Mouse (Mus musculus) CH12F3 (cell line): ENCODE results near the gene Gstk1.

Experiments used
- in situ Hi-C: fragments of 300-500 bp; cut with MboI; formaldehyde crosslinking; loops from 2 replicates; pipeline ENCODE4 v1.14.3; 2020; ENCODE audit warnings: low sequenced_read_pairs

Gene Gstk1

DNA sequence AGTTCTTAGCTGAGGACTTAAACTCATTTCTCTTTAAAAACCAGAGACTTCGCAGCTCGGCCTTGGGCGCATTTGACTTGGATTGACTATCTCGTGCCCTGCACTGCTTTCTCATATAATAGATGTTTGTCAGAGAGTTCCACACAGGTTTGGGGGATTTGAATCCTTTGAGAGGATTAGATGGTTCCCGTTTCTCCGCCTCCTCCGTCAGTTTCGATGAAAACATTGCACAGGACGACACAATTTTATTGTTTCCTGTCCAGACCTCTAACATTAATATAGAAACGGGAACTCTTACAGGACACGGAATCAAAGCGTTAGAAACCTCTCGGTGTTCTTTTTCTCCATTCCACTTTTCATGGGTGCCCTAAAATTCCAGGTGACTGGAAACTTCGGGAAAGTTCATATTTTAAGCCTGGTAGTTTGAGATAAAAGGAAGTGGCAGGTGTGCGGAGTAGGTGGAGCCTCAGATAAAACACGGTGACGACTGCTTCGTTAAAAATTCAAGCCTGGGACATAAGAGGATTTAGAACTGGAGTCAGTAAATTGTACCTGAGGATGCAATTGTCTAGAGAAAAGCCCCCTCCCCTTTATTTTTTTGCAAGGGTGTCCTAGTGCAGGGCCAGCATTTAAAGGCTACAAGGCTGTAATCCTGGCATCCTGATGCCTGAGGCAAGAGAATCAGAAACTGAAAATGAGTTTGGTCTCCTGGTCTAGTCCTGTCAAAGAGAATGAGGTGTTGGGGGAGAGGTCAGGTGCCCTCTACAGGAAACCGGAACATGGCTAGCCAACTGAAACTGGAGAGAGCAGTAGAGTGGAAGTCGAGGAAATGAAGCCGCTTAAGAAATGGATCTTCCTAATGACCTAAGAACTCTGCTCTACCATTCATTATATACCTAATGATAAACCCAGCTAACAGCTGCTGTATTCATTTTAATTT is 19.9 kb downstream of the Gstk1 start:
- in situ Hi-C loops, result no loop called here

DNA sequence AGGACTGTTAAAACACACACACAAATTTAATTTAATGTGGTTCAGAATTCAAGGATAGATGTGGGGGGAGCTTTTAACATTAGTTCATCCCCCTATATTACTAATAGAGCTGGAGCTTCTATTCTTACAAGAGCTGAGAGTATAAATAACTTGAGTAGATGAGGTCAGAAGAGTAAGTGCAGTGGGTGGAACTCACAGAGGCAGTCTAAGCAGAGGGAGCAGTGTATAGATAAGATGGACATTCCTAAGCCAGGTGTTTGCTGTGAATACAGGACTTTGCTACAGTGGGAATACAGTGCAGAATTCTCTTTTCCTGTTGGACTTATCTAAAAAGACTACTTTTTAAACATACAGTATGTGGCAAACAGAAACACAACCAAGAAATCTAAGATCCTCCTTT is 25.1 kb downstream of the Gstk1 start:
- in situ Hi-C loops, result no loop called here

DNA sequence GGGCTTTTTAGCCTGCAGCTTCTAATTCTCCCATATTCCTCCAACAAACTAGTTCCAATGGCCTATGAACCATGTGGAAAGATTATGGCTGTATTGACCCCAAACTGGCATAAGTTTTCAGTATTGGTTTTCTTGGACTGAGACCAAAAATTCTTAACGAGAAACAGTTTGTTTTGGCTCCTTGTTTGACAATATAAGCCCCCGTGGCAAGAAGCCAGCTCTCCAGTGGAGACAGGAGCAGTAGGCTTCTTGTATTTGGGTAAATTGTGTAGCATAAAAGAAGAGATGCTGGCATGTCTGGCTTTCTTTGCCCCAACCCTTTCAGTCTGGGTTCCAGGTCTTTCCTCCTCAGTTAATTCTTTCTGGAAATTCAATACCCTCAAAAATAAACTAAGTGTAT is 30.4 kb downstream of the Gstk1 start:
- in situ Hi-C loops, result no loop called here

DNA sequence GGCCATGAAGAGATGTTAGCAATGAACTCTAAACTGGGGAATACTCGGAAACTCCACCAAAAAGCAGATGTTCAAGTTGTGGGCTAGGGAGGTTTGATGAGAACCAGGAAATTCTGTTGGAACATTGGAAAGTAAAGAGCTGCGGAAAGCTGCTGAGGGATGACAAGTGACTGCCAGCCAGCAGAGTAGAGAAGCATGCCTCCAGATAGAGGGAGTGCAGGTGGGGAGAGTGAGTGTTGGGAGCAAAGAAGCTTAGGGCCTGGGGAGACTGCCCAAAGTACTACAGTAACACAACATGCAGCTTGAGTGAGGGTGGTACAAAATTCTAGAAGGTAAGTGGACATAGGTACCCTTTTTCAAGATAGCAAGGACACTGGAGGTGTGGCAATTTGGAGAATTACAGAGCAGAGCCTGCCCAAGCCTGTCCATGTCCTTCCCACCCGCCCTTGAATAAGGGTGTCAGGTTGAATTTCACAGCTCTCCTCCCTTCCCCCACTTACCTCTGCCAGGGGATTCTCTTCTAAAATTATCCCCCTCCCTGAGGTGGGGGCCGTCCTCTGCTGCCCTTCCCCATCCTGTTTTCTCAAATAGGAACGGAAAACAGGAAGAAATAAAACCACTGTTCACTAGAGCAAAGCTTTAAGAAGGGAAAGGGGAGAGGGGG is 37.3 kb downstream of the Gstk1 start:
- in situ Hi-C loops, result no loop called here

DNA sequence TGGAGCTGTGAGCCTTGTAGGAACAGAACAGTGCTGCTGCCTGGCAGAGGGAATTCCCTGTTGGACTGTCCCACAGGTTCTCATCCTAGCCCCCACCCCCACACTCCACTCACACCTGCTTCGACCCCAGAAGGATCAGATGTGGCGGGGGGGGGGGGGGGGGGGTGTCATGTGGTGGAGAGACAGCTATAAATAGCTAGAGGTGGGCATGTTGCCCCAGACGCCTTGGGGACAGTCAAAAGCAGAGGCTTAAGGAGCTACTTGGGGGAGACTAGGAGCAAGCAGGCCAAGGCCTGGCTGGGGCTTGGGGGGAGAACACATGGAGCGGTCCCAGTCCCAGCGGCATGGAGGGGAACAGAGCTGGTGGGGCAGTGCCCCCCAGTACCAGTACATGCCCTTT is 40.7 kb downstream of the Gstk1 start, which contains the start of gene Clcn1:
TSS of gene Clcn1 (plus strand) at position 238 of the 400 bp plus-strand sequence.
- in situ Hi-C loops, result no loop called here

DNA sequence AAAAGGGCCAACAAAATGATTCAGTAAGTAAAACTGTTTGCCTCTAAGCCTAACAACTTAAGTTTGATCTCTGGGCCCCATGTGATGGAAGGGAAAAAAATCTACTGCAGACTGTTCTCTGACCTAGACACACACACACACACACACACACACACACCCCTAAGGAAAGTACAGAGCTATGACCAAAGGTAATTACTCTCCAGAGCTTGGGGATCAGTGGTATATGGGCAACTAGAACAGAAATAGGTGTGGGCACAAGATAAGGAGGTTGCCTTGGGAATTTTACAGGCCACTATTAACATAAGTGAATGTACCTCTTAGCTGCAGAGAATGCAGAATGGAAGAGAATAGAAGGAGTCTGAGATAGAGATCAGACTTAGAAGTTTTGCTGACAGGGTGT is 41.8 kb downstream of the Gstk1 start:
- in situ Hi-C loops, result no loop called here

DNA sequence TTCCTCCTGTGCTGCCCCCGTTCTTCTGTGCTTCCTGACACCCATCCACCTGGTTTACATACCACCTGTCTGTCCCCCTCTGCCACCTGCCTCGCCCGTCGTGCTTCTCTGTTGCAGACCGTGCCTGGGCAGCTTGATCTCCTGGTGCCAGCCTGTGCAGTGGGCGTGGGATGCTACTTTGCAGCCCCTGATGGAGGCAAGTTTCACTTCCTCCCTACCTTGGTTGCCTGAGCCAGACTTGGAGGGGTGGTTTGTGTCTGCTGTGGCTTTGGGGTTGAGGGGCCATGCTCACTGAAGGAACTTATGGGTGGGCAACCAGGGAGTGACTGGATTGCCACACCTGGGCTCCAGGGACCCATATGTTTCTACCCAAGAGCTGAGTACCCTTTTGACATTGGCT is 47.6 kb downstream of the Gstk1 start:
- in situ Hi-C loops, result no loop called here

DNA sequence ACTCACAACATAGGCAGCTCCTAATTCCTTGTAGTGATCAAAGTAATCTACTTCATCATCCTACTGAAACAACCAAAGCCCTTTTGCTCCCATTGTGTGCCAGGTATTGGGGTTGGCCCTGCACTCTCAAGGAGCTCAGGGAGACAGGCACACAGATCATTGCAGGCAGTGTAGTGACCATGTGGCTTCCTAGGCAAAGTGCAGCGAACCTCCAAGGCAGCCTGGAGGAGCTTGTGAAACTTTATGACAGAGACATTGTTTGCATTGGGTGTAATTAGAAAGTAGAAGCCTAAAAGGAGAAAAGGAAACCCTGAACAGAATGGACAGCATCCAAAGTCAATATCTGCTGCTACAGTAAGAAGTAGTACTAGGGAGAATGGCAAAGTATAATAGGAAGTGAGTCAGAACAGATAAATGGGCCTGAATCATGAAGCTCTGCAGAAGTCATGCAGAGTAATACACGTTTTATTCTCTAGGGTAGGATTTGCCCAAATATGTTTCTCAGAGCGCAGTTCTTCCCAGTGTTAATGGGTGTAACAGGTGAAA is 49.9 kb downstream of the Gstk1 start:
- in situ Hi-C loops, result no loop called here

DNA sequence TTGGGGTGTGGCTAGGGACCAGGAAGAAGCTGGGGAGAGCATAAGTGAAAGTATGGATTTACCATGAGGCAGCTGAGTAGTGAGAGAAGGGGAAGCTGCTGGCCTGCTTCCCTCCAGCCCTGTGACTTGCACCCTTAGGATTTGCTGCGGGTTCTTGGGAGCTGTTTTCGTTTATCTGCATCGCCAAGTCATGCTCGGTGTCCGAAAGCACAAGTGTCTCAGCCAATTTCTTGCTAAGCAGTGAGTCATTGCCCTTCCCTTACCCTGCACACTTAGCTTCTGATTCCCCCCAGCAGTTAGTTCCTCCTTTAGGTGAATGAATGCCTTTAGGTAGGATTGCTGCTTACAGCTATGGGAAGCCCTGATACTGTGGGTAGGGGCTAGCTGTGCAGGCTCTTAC is 53.6 kb downstream of the Gstk1 start:
- in situ Hi-C loops, result no loop called here
